Mouse (Mus musculus): Measurements from ENCODE around the gene Cdkn2d.
"Not testable (repeated sequence)": the region's sequence is repeated elsewhere in the genome, so short reads cannot be mapped to it uniquely, and the experiment has no call there.

Cdkn2d gene

DNA sequence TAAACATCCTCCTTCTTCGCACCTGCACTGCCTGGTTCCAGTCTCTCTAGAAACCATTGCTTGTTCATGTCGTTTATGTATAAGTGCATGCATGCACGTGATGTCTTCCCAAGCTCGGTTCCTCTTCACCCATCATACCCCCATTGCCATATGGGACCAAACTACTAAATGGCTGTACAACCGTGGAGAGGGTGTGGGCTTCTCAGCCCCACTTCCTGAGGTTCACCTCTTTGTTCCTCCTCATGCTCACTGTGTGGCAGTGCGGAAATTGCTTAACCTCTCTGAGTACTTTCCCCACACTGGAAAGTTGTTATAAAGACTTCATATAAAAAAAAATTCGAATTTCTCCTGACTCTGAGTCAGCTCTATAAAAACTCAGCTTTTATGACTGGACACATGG, 25.5 kb upstream of the Cdkn2d start:
- DNase-seq = no peak

DNA sequence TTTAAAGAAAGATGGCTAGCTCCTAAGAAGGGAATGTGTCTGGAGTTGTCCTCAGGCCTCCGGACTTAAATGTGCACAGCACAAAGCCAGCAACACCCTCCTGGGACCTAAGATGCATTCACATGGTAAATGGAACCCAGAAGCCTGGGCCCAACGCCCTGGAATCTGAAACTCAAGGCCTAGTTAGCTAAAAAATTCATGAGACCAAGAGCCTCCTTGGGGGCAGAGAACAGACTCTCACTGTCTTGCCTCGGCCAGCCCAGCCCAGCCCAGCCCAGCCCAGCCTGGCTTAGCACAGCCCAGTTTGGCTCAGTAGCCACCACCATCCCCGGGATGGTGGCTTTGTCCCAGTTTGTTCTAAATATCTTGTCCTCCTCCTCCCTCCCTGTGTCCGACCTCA, 24.2 kb upstream of the Cdkn2d start:
- DNase-seq = no peak

DNA sequence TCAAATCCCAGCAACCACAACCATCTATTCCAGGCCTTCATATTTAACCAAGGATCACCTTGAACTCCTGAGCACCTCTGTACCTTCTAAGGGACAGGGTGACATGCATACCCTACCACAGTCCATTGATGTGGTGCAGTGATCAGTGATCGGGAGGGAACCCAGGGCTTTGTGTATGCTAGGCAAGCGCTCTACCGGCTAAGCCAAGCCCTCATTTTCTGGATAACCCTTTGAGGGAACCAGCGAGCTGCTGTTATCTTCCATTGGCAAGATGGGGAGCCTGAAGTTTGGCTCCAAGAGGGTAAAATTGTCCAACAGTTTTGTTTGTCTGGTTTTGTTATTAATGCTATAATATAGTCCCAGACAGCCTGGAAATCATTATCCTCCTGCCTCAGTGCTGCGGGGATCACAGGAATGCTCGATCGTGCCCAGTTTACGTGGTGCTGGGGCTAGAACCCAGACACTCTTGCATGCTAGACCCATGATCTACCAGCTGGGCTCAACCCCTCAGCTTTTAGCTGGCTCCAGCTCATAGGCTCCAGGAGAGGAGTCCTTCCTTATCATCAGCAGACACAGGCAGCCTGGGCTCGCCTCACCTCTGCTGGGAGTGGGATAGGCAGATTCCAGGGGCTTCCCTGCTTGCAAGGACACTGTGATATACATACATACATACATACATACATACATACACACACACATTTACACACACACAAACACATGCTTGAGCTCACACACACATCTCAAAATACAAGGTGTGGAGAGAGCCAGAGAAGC, 23.3 kb upstream of the Cdkn2d start:
- no peak for DNase-seq

DNA sequence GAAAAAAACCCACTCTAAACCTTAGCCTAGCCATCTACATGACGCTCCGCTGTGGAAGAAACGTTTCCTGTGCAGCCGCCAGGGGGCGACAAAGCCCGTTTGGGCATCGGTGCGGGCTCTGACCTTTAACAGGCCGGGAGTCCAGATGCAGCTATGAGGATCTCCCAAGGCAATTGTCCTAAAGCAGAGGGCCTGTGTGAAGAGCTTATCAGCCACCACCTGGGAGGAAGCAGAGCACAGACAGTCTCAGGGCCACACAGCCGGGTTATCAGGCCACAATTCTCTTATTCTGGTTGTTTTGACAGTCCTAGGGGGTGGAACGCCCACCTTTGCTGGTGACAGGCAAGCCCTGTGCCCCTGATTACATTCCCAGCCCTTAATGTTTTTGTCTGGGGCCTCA, 22.2 kb upstream of the Cdkn2d start:
- DNase-seq = peak; percentile 83

DNA sequence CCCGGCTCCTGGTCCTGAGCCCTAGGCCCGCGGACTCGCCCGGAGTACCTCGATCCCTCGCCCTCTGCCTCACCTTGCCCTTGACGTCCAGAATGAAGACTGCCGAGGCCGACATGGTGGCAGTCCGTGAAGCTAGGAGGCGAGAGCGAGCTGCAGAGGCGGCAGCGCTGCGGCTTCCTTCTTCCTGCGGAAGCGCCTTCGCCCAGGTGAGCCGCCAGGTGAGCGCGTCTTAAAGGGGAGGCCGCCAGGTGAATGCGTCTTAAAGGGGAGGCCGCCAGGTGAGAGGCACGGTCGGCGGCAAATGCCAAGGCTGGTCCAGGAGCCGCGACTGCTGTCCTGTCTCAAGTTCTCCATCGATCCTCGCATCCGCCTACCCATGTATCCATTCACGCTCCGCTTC, 20.9 kb upstream of the Cdkn2d start, which contains the start of gene Ap1m2:
TSS of gene Ap1m2 (minus strand) at position 204 of the 400 bp plus-strand sequence.
- no peak for DNase-seq

DNA sequence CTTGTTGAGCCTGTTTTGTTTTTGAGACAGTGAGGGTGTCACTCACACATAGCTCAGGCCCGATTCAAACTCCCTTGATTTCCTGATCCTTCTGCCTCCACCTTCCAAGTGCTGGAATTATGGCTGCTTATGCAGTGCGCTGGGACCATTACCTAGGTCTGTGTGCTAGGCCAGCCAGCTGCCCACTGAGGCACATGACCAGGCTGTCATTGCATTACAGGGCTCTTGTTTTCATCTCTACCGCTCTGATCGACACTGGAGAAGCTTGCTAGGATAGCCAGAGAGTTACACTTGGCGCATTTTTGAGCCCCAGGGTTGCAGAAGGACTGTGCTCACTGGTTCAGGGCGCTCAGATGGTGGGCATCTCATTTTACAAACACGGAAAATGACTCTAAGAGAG, 20.5 kb upstream of the Cdkn2d start:
- DNase-seq = no peak

DNA sequence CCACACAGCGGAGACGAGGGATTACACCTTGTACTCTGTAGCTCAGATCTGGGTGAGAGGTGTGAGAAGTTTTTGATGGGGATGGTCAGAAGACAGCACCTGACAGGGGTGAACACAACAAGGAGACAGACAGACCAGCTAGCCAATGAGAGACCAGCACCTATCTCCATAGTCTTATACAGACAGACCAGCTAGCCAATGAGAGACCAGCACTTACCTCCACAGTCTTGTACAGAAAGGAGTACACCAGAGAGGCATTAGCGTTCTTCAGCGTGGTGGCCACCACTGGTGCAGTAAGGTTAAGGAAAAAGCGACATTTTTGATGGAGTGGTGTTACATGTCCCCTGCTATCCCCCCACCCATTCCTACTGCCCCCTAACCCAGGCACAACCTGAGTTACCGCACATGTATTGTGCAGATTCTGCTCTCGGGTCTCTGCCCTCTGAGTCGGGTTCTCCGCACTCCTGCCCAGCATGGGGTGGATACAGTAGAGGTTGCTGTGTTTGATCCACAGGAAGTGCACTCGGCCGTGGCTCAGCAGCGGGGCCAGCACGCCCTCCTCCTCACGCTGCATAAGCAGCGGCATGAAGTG, 18.0 kb upstream of the Cdkn2d start:
- no peak for DNase-seq

DNA sequence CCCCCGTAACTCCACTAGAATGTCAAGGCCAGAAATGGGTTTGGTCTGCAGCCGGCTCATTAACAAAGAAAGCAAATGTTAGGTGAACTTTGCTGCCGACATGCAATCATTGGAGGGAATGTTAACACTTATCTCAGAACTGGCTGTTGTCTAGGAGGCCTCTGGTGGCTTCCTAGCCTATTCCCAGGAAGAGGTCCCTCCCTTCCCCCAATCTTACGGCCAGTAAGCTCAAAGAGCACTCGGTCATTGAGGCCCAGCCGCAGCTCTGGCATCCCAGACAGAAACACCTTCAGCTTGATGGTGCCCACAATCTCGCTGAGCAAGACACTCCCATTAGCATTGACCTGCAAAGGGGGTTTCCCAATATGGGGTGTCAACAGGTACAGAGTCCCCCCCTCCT, 13.9 kb upstream of the Cdkn2d start:
- DNase-seq = no peak

DNA sequence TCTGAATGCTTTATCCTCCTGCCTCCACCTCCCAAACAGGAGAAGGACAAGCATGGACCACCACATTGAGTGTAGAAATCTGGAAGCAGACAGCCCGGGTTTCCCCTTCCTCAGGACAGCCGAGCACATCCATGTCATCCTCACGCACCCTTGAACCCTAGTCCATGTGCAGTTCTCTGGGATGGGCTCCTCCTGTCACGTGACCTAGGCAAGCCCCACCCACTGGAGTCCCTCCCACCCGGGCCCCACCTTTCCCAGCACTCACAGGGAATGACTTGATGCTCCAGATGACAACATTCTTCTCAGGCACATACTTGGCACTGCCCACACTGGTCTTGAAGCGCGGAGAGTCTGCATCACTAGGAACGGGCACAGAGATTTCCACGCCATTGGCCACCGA, 7.8 kb upstream of the Cdkn2d start:
- no peak for DNase-seq

DNA sequence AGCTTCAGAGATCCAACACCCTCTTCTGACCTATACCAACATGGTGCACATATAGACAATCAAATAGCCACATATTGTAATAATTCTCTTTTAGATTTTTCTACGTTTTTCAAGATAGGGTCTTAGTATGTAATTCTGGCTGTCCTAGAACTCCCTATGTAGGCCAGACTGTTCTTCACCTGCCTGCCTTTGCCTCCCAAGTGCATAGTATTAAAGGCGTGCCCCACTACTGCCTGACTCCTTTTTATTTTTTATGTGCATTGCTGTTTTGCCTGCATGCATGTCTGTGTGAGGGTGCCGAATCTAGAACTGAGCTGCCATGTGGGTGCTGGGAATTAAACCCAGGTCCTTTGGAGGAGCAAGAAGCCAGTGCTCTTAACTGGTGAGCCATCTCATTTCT, 1.1 kb upstream of the Cdkn2d start:
- DNase-seq = no peak

DNA sequence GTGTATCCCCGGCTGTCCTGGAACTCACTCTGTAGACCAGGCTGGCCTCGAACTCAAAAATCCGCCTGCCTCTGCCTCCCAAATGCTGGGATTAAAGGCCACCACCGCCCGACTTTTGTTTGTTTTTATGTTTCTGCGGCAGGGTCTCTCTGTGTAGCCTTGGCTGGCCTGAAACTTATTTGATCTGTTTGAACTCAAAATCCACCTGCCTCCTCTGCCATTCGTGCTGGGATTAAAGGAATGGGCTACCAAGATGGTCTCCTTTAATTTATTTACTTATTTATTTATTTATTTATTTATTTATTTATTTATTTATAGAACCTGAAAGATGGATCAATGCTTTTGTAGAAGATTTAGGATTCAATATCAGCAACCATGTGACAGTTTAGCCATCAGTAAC, 661 bp upstream of the Cdkn2d start:
- not testable (repeated sequence) for DNase-seq

DNA sequence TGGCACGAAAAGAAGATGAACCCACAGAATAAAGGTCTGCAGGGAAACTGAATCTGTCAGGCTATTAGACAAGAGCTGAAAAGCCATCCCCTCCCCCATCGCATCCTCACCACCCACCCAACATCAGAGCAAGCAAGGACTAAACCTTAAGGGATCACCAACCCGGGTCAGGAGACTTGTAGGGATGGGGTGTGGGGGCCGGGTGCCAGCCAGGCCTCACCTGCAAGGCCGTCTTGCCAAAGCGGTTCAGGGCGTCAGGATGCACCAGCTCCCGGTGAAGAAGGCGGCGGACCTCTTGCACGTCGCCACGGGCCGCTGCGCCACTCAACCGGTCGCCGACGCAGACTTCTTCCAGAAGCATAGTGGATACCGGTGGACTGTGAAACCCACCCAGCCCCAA, 618 bp downstream of the Cdkn2d start:
- peak; percentile 83 for DNase-seq

DNA sequence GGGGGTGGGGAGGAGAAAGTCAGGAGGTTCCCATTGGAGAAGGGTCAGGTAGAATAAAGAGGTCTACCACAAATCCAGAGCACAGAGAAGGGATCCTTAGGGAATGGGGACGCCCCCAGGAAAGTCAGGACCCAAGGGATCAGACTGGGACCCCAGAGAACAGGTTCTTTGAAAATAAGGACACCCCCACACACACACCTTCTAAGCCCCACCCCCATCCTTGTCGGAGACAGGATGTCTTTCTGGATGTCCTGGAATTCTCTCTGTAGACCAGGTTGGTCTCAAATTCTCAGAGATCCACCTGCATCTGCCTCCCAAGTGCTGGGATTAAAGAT, 1.9 kb downstream of the Cdkn2d start:
- DNase-seq = no peak

DNA sequence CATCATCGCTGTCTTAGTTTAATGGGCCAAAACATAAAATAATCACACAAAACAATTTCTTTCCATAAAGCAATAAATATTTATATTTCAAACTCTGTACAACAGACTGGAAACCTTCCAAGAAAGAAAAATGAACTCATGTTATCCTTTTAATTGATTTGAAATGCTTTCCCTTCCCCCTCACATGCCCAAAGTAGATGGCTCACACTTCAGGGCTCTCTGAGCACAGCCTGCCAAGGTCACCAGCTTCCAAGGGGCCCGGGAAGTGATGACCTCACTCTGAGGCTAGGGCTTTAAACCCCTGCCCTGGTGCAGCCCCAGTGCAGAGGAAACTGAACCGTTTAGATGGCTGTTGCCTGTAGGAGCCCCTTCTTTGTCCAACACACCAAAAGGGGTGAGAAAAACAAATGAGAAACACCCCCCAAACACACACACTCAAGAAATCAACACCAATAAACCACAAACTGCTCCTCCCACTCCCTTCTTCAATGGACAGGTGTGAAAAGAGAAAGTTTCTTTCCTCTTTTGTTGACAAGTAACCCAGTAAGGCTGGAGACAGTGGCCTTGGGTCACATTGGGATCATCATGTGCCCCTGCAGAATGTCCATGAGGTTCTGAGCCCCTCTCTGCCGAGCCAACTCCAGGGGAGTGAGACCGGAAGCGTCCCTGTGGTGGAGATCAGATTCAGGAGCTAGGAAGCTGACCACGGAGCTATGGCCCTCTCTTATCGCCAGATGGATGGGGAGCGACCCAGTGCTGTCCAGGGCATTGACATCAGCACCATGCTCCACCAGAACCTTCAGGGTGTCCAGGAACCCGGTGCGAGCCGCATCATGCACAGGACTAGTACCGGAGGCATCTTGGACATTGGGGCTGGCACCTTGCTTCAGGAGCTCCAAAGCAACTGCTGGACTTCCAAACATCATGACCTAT, 2.5 kb downstream of the Cdkn2d start:
- DNase-seq = peak; percentile 65

DNA sequence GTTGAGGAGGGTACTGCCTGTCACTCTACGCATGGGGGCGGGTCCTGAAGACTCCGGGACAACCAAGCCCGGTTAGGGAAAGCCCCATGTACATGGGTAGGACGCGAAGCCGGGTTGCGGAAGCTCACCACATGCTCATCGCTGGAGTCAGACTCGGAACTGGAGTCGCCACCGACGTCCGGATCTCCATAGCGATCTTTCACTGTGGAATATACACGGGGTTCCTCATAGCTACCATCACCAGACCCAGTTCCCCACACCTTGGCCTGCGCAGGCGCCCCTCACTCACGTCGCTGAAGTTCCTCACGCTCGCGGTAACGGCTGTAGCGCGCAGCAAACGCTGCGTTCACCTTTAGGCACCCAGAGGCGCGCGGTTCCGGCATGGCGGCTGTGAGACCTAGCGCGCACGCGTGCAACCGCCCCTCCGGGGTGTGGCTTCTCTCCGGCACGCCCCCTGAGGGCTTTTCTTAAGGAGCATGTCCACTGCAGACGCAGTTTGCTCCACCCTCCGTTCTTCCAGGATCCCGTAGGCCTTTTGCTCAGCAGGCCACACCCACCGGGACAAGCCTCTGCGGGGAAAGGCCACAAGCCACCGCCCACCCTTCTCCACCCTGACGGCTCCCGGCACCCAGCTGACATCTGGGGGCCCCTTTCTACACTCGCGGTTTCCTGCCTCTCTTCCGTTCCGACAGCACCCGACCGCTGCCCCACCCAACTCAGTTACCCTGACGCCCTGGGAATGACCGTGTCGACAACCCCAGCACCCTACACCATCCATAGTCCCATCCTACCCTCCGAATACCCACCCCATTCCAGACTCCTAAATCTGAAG, 3.4 kb downstream of the Cdkn2d start, which contains the start of gene Kri1:
TSS of gene Kri1 (minus strand) at position 399 of the 832 bp plus-strand sequence.
- peak; percentile 98 for DNase-seq

DNA sequence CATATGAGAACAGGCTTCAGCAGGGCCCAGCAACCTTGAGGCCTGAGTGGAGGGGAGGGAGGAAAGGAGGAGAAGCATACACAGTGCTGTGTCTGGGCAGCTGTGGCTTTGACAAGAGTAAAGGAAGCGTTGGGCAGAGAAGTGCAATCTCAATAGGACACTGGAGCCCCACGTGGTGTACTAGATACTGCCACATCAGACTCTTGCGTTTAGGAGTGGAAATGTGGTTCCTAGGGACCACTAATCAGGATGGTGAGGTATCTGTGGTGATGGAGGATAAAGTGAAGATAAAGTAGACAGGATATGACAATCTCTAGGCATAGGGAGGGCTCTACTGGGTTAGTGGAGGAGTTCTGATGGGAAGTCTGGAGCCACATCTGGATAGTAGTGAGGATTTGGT, 4.5 kb downstream of the Cdkn2d start:
- no peak for DNase-seq

DNA sequence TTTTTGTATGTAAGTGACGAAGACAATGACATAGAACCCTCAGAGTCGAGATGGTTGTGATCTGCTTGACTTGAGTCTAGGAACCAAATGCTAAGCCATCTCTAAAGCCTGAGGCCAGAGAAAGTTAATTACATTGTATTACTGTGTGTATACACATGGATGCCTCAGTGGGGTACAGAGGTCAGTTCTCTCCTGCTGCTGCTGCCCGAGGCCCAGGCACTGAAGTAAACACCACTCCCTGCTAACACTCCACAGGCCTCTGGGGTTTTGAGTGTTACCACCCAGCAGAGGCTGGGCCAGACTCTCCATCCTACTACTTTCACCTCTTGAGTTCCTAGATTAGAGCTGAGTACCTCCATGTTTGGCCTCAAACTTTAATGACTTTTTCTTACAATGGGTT, 7.2 kb downstream of the Cdkn2d start:
- no peak for DNase-seq

DNA sequence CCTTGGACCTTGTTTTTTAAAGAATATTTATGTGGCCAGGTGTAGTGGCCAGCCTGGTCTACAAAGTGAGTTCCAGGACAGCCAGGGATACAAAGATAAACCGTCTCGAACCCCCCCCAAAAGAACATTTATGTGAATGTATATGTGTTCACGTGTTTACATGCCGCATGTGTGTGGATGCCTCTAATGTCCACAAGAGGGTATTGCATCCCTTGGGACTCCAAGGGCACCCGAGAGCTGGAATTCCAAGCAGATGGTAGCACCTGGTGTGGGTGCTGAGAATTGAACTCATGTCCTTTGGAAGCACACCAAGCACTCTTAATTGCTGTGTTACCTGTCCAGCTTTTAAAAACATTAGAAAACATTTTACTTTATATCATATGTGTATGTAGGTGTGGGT, 7.6 kb downstream of the Cdkn2d start:
- DNase-seq = no peak

DNA sequence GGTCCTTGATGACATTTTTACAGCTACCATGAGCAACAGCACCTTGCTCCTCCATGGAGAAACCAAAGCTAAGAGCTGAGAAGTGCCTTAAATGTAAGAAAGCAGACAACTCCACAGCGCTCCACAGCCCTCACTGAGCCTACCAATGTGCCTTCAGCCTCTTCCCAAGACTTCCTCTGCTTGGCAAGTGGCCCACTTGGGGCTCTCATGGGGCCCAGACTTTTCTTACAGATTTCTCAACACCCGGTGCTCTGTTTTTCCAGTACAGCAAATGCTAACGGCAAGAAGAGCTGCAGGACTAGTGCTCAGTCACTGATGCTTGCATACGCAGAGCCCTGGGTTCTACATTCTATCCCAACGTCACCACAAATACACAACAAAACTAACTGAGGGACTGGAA, 13.4 kb downstream of the Cdkn2d start:
- DNase-seq = no peak

DNA sequence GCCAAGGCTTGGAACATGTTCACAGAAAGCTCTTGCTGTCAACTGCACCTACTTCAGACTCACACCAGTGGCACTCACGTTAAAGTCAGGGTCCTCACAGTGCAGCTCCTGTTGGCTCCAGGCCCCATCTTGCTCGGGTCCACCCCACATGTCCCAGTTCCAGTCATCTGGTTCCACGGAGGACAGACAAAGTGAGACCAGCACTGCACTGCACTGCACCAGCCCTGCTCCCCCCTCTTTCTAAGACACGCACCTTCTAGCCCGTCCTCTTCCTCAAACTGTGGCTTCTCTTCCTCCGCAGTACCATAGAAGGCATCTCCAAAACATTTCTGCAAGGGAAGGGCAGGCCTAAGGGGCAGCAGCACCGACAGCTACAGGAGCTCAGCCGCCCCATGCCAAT, 14.9 kb downstream of the Cdkn2d start:
- DNase-seq = no peak

DNA sequence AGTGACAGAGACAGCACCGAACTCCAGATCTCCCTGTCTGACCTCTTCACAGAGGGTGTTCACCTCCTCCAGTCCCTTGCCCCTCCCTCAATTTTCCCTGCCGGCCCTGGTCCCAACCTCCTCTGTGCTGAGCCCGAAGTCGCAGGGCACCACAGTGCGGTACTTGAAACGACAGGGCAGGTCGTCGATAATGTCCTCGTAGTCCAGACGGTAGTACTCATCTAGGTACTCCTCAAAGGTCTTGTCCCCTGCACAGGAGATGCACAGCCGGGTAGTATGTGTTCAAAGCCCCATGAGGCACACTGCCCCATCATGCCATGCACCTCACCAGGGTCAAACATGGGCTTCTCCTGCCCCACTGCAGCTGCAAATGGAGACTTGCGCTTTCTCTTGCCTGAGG, 15.5 kb downstream of the Cdkn2d start:
- DNase-seq = no peak

DNA sequence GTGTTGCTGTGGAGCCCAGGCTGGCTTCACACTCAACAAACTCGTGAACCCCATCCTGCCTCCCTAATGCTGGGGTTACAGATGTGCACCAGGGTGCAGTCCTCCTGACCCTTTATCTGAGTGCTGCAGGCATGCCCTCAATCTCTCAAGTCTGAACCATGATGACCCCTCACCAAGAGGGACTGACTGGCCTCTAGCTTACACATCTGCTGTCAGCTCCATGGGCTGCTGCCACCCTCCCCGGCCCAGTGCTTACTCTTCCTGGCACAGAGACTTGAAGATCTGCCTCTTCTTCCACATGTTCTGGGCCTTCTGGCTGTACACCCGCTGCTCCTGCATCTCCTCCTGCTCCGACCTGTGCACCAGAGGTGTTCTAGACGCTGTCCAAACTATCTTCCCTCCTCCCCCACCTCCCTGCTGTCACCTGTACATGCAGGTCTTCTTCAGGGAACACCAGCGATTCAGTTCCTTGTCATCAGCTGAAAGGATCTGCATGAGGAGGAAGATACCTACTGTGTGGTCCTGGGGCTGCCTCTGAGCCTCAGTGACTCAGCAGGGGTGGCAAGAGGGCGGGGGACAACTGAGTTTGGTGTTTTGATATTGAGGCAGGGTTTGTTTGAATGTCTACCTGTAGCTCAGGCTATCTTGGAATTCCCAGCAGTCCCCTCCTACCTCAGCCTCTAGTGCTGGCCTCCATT, 16.0 kb downstream of the Cdkn2d start:
- DNase-seq = no peak
